Mouse (Mus musculus): ENCODE measurements around the gene Hsd17b2. TPM values are rescaled to one million over a fixed set of nuclear protein-coding genes. Genes with fewer than 3 reads are reported as not detected.

Hsd17b2 gene
- polyA plus RNA-seq, 1 experiment from 2014 or later = 38.3 TPM

DNA sequence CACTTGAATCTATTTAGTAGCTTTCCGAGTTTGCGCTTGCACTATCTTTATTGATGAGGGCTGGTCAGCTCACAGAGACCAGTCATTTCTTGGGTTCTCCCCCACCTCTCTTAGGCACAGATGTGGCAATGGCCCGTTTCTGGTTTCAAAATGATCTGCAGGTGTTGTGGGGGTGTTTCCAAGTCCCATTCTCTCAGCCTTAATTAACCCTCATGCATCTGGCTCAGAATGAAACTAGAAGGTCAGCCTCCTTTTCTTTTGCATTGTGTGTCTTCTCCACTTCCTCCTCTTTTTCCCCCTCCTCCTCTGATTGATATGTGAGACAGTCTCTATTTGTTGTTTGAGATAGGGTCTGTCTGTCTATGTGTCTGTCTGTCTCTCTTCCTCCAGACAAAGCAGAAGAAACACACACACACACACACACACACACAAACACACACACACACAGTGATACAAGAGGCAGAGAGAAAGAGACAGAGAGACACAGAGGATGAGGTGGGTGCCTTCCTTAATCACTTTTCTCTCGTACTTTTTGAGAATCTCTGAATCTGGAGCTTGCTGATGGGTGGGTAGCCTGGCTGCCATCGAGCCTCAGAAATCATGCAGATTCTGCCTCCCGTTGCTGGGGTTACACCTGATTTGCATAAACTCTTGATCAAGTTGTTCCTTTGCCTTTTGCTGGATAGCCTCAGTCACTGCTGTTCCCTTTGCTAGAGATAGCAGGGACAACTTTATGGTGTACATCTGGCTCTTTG is 79.8 kb downstream of the Hsd17b2 start:
- Histone ChIP-seq H3K9me3 (no peaks in the 10 kb centered on the region), H3K36me3 (no peaks in the 10 kb centered on the region), H3K27ac (no peak overlapping the region), H3K4me2 (replicated peaks) (no peak overlapping the region), H3K9ac (no peak overlapping the region), H3K4me3 (replicated peaks) (no peak overlapping the region), H3K27me3 (replicated peaks) (no peaks in the 10 kb centered on the region), H3K4me1 (replicated peaks) (no peaks in the 10 kb centered on the region)
- 68% methylated on average over 6 of the region's 6 CpGs for WGBS
- ATAC-seq = no peak

DNA sequence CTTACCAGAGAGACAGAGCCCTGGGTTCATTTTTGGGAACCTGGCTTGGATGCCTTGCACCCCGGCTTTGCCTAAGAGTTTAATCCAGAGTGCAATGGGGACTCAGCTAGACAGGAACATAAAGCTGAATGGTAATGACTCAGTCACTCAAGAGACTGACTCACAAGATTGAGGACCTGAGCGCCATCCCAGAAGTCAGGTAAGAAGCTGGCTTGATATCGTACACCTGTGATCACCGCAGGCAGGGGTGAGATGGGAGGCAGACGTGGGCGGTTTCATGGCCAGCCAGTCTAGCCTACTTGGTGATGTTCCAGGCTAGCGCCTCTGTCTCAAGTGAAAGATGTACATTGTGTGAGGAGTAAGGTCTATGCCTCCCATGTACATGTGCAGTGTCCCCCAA is 81.3 kb downstream of the Hsd17b2 start:
- H3K9me3 ChIP-seq = no peaks in the 10 kb centered on the region
- no peak overlapping the region for H3K4me3 ChIP-seq (replicated peaks)
- no peak overlapping the region for H3K9ac ChIP-seq
- H3K4me1 ChIP-seq (replicated peaks) = no peaks in the 10 kb centered on the region
- H3K27ac ChIP-seq = no peak overlapping the region
- WGBS = 87% methylated on average over 7 of the region's 7 CpGs
- H3K36me3 ChIP-seq = no peaks in the 10 kb centered on the region
- H3K27me3 ChIP-seq (replicated peaks) = no peaks in the 10 kb centered on the region
- no peak for ATAC-seq
- no peak overlapping the region for H3K4me2 ChIP-seq (replicated peaks)

DNA sequence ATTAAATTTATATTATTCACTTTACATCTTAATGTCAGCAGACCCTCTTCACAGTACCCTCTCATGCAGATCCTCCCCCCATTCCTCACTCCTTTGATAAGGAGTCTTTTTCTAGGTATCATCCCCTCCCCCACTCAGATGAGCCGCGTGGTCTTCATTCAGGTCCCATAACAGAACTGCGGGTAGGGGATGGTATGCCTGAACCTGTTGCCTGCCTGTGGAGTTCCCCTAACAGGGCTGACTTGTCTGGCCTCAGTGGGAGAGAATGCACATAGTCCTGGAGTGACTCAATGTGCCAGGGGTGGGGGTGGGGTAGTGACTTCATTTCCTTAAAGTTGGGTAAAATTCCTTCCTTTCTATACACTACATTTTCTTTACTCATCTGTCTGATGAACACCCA is 84.7 kb downstream of the Hsd17b2 start:
- Histone ChIP-seq H3K4me3 (replicated peaks) (no peak overlapping the region), H3K4me1 (replicated peaks) (no peaks in the 10 kb centered on the region), H3K4me2 (replicated peaks) (no peak overlapping the region), H3K27me3 (replicated peaks) (no peaks in the 10 kb centered on the region), H3K9ac (no peak overlapping the region), H3K9me3 (no peaks in the 10 kb centered on the region), H3K27ac (no peak overlapping the region), H3K36me3 (peaks cover 20% of the 10 kb centered on the region)
- ATAC-seq = no peak
- WGBS = 90% methylated on average over 3 of the region's 3 CpGs

DNA sequence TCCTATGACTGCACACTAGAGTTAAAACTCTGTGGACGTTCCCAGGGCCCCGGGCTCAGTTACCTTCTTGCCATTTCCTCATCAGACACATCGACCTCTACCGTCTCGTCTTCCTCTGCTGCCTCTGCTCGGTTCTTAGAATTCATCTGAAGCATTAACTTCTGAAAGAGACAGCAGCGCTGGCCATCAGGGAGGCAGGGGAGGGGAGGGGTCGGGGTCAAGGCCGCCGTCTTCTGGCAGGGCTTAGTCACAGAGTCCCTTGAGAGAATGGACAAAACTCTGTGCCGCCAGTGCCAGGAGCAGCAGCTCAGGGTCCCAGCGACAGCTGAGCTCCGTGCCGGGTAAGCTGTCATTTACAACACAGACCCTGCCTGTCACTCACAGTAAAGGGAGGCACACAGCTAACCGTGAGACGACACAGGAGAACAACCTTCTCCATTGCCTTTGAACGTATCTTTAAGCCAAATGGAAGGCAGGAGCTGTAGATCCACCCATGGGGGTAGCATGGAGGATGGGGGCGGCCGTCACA is 91.0 kb downstream of the Hsd17b2 start:
- Histone ChIP-seq H3K27me3 (replicated peaks) (no peaks in the 10 kb centered on the region), H3K4me3 (replicated peaks) (no peak overlapping the region), H3K9me3 (no peaks in the 10 kb centered on the region), H3K4me2 (replicated peaks) (no peak overlapping the region), H3K27ac (no peak overlapping the region), H3K36me3 (peaks cover 39% of the 10 kb centered on the region), H3K4me1 (replicated peaks) (no peaks in the 10 kb centered on the region), H3K9ac (no peak overlapping the region)
- no peak for ATAC-seq
- 84% methylated on average over 19 of the region's 19 CpGs for WGBS

DNA sequence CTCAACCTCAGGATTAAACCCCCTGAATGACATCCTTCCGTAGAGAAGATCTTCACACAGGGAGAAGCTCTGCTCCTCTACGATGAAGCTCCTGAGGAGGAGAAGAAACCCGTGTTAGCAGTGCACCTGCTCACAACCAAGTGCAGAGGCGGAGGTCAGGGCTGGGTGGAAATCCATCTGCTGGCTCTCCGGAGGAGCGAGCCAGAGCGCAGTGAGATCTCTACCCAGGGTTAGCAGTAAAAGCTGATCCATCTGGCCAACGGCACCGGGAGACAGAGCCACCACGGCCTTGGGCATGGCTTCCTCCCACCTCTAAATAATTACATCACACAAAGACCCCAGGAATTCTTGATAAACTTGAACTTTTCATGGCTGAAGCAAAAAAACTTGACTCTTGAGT is 92.9 kb downstream of the Hsd17b2 start:
- H3K36me3 ChIP-seq = peaks cover 33% of the 10 kb centered on the region
- H3K4me1 ChIP-seq (replicated peaks) = peaks cover 3% of the 10 kb centered on the region; the same call in 1 of the 2 replicates
- no peak overlapping the region for H3K4me2 ChIP-seq (replicated peaks)
- H3K9me3 ChIP-seq = no peaks in the 10 kb centered on the region
- no peak overlapping the region for H3K27ac ChIP-seq
- 93% methylated on average over 10 of the region's 10 CpGs for WGBS
- no peak overlapping the region for H3K4me3 ChIP-seq (replicated peaks)
- ATAC-seq = no peak
- H3K27me3 ChIP-seq (replicated peaks) = no peaks in the 10 kb centered on the region
- H3K9ac ChIP-seq = no peak overlapping the region

DNA sequence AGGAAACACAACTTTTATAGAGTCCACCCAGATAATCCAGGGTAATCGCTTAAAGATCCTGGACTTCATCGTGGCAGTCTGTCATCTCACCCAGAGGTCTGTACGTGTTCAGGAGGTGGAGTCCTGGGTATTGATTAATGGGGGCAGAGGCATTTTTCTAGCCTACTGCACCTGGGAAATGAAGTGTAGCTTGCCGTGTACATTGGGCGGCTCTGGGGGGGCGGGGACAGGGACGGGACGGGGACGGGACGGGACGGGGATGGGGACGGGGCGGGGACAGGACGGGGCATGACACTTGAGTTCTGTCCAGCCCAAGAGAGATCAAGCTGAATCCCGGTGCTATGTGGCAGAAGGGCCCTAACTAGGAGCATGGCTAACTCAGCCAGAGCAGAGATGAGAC is 94.8 kb downstream of the Hsd17b2 start:
- 82% methylated on average over 15 of the region's 15 CpGs for WGBS
- Histone ChIP-seq H3K9me3 (no peaks in the 10 kb centered on the region), H3K27me3 (replicated peaks) (no peaks in the 10 kb centered on the region), H3K4me3 (replicated peaks) (no peak overlapping the region), H3K9ac (no peak overlapping the region), H3K4me1 (replicated peaks) (peaks cover 16% of the 10 kb centered on the region), H3K27ac (no peak overlapping the region), H3K4me2 (replicated peaks) (no peak overlapping the region), H3K36me3 (peaks cover 21% of the 10 kb centered on the region)
- ATAC-seq = no peak

DNA sequence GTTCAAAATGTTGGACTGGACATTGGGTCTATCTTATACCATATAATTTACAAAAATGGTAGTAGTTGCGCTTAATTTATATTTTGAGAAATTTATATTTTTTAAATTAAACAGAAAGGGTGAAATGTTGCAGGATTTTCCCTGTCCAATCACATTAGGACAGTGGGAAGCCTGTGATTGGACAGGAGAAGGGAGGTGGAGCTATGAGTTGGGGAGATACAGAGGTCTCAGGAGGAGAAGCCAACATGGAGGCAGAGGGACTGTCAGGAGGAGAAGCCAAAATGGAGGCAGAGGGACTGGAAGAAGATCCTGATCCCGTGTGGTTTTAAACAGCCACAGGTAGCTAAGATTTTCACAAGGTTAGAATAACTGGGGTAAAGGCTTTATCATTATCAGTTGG is 96.4 kb downstream of the Hsd17b2 start:
- no peaks in the 10 kb centered on the region for H3K27me3 ChIP-seq (replicated peaks)
- peaks cover 19% of the 10 kb centered on the region for H3K4me1 ChIP-seq (replicated peaks)
- peaks cover 18% of the 10 kb centered on the region for H3K36me3 ChIP-seq
- 95% methylated on average over 2 of the region's 2 CpGs for WGBS
- H3K9ac ChIP-seq = no peak overlapping the region
- no peak for ATAC-seq
- no peak overlapping the region for H3K4me2 ChIP-seq (replicated peaks)
- H3K27ac ChIP-seq = no peak overlapping the region
- H3K9me3 ChIP-seq = no peaks in the 10 kb centered on the region
- no peak overlapping the region for H3K4me3 ChIP-seq (replicated peaks)

DNA sequence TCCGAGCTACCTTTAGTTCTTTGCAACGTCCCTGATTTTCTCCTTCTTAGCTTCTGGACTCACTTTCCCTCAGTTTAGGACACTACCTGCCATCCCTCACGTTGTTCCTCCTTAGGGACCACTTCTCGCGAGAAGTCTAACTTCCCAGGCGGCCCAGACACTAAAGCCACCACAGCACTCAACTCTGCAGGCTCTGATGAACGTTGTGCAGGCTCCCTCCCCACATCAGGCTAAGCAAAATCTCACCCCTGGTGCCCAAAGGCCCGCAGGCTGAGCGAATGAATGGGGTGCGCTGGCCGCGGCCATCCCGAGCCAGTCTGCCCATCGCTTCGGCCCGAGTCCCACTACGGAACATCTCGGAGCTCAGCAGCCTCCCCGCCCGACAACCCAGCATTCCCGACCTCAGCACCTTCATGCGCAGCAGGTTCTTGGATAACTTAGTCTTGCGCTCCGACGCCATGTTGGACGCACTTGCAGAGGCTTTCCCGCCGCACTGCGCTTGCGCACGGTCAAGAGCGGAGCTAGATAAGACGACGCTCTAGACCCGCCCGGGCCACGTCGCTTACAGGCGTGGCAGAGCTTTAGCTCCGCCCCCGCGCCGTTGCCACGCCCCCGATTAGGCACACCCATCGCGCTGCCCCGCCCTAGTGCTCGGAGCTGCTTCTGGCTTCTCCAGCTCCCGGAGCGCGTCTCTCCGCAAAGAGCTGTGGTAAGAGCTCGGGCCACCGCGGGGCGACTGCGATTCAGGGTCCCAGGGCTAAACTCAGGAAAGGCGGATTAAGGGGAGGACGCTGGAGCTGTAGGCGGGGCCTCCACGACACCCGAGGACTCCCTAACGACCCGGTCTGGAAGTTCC is 100.0 kb downstream of the Hsd17b2 start, which contains the start of gene Mphosph6:
Gene Mphosph6, minus strand, starts transcription at position 501 of the 856 bp plus-strand sequence.
- H3K4me2 ChIP-seq (replicated peaks) = peak within 1 kb of the TSS; percentile 71
- H3K9me3 ChIP-seq = no peaks in the 10 kb centered on the region
- H3K27me3 ChIP-seq (replicated peaks) = no peaks in the 10 kb centered on the region
- H3K4me3 ChIP-seq (replicated peaks) = peak within 1 kb of the TSS; percentile 84
- peak; percentile 96 for ATAC-seq
- H3K4me1 ChIP-seq (replicated peaks) = peaks cover 22% of the 10 kb centered on the region
- H3K36me3 ChIP-seq = 0 out of 2 replicates have a peak, but pooled peaks cover 3% of the 10 kb centered on the region
- H3K27ac ChIP-seq = peak within 1 kb of the TSS; percentile 88
- WGBS = under 1% methylated on average over 65 of the region's 65 CpGs
- H3K9ac ChIP-seq = peak within 1 kb of the TSS; percentile 83

DNA sequence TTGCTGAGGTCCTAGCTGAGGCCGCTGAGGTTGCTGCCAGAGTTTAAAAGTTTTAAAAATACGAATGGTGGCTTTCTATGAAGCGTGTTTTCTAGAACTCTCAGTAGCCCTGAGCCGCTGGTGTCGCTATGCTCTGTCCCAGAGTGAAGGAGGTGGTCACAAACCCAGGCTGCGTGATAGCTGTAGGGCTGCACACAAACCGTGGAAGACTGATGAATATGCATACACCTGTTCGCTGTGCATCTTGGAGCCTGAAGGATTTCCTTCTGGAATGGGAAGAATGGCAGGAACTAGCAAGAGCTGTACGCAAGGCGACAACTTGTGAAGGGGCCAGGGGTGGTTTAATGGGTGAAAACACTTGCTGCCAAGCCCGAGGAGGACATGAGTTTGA is 100.6 kb downstream of the Hsd17b2 start:
- WGBS = 1% methylated on average over 11 of the region's 11 CpGs
- peak overlapping the region; percentile 71 for H3K4me2 ChIP-seq (replicated peaks)
- peaks cover 22% of the 10 kb centered on the region for H3K4me1 ChIP-seq (replicated peaks)
- no peaks in the 10 kb centered on the region for H3K27me3 ChIP-seq (replicated peaks)
- H3K36me3 ChIP-seq = 0 out of 2 replicates have a peak, but pooled peaks cover 3% of the 10 kb centered on the region
- peak overlapping the region; percentile 88 for H3K27ac ChIP-seq
- peak overlapping the region; percentile 52 for H3K9ac ChIP-seq
- peak overlapping the region; percentile 84 for H3K4me3 ChIP-seq (replicated peaks)
- H3K9me3 ChIP-seq = no peaks in the 10 kb centered on the region
- ATAC-seq = peak; percentile 60

DNA sequence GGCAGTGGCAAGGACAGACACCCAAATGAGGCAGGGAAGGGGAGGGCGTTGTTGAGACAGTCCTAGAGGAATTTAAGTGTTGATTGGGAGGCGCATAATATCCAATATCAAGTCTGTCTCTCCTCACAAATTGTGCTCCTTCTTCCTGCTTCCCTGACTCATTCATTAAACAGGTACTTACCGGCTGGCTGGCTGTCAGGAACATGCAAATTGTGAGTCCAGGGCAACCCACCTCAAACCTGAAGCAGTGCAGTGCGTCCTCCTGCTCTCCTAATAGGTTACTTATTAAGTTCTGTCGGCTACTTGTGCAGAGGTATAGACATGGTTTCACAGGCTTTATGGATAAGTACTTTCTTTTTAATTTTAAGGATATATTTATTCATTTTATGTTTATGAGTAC is 103.7 kb downstream of the Hsd17b2 start:
- peak overlapping the region; percentile 64 for H3K27ac ChIP-seq
- H3K9ac ChIP-seq = no peak overlapping the region
- peak; percentile 58 for ATAC-seq
- 0 out of 2 replicates have a peak overlapping the region, but pooled peaks have one; percentile 17 for H3K4me2 ChIP-seq (replicated peaks)
- no peaks in the 10 kb centered on the region for H3K27me3 ChIP-seq (replicated peaks)
- H3K4me3 ChIP-seq (replicated peaks) = no peak overlapping the region
- H3K36me3 ChIP-seq = no peaks in the 10 kb centered on the region
- 48% methylated on average over 5 of the region's 5 CpGs for WGBS
- no peaks in the 10 kb centered on the region for H3K9me3 ChIP-seq
- H3K4me1 ChIP-seq (replicated peaks) = peaks cover 11% of the 10 kb centered on the region

Data from intestine, embryonic 15.5 days (tissue).